Mouse (Mus musculus): ENCODE results near the gene Wnt3.

Wnt3 gene

GRCm38 (mm10) chr11:103772505-103773386 is 1.2 kb upstream of the Wnt3 start:
- no peak for DNase-seq

- DNase-seq = no peak
Observed at GRCm38 (mm10) chr11:103774228-103774530, 229 bp downstream of the Wnt3 start.

- DNase-seq = peak in 1 of 2 experiments; percentile 14
Observed at GRCm38 (mm10) chr11:103780152-103780551, 6.2 kb downstream of the Wnt3 start.

- DNase-seq = no peak
Observed at GRCm38 (mm10) chr11:103789951-103790350, 16.0 kb downstream of the Wnt3 start.

- DNase-seq = no peak
Observed at GRCm38 (mm10) chr11:103801128-103801527, 27.2 kb downstream of the Wnt3 start.

GRCm38 (mm10) chr11:103804126-103804525 is 30.2 kb downstream of the Wnt3 start:
- no peak for DNase-seq

- DNase-seq = no peak
Observed at GRCm38 (mm10) chr11:103804804-103805203, 30.9 kb downstream of the Wnt3 start.

GRCm38 (mm10) chr11:103807966-103808365 is 34.0 kb downstream of the Wnt3 start:
- no peak for DNase-seq

GRCm38 (mm10) chr11:103808771-103809610 is 35.0 kb downstream of the Wnt3 start:
- DNase-seq = peak in 1 of 2 experiments; percentile 23

GRCm38 (mm10) chr11:103809611-103810598 is 36.0 kb downstream of the Wnt3 start:
- peak; percentile 43 to 52 for DNase-seq

GRCm38 (mm10) chr11:103810631-103811030 is 36.7 kb downstream of the Wnt3 start:
- no peak for DNase-seq

GRCm38 (mm10) chr11:103811246-103811645 is 37.3 kb downstream of the Wnt3 start:
- no peak for DNase-seq

GRCm38 (mm10) chr11:103814808-103815207 is 40.9 kb downstream of the Wnt3 start:
- no peak for DNase-seq

GRCm38 (mm10) chr11:103815986-103816385 is 42.0 kb downstream of the Wnt3 start:
- peak; percentile 40 to 61 for DNase-seq

- DNase-seq = no peak
Observed at GRCm38 (mm10) chr11:103816719-103817118, 42.8 kb downstream of the Wnt3 start.

- DNase-seq = no peak
Observed at GRCm38 (mm10) chr11:103827201-103827600, 53.3 kb downstream of the Wnt3 start.

GRCm38 (mm10) chr11:103828866-103829265 is 54.9 kb downstream of the Wnt3 start:
- DNase-seq = no peak

GRCm38 (mm10) chr11:103829956-103830355 is 56.0 kb downstream of the Wnt3 start:
- no peak for DNase-seq

GRCm38 (mm10) chr11:103830476-103830875 is 56.5 kb downstream of the Wnt3 start:
- DNase-seq = no peak

- no peak for DNase-seq
Observed at GRCm38 (mm10) chr11:103831766-103832165, 57.8 kb downstream of the Wnt3 start.

GRCm38 (mm10) chr11:103832331-103832730 is 58.4 kb downstream of the Wnt3 start:
- no peak for DNase-seq

GRCm38 (mm10) chr11:103838955-103839354 is 65.0 kb downstream of the Wnt3 start:
- DNase-seq = no peak

- peak; percentile 33 to 38 for DNase-seq
Observed at GRCm38 (mm10) chr11:103840834-103841233, 66.9 kb downstream of the Wnt3 start.

All from kidney, postnatal 4 days (tissue).